Mouse (Mus musculus) CD4-positive helper T cell, adult 2 months (primary cell): ENCODE measurements around the gene Avpr1b.
A peak's percentile ranks its signal among the peaks of the same experiment; 100 is the strongest.

Source experiments
- DNase-seq: peaks from one replicate; pipeline ENCODE4 v3.0.0-alpha.2; 2012; ENCODE audit warnings: low read depth, missing footprints, low spot score

The Avpr1b gene

GRCm38 (mm10) chr1:131598905-131599304 lies at the start of gene Avpr1b:
Avpr1b (plus strand) TSS chr1:131599239.
- DNase-seq, result no peak

- no peak for DNase-seq
These were observed 47.1 kb upstream of the Avpr1b start for GRCm38 (mm10) chr1:131551956-131552355.

GRCm38 (mm10) chr1:131553428-131553827 lies 45.6 kb upstream of the Avpr1b start:
- DNase-seq, result no peak

GRCm38 (mm10) chr1:131555042-131555812 lies 43.8 kb upstream of the Avpr1b start:
- peak; percentile 87 for DNase-seq

GRCm38 (mm10) chr1:131560500-131560899 lies 38.5 kb upstream of the Avpr1b start:
- no peak for DNase-seq

- DNase-seq, result no peak
These were observed 37.0 kb upstream of the Avpr1b start for GRCm38 (mm10) chr1:131562081-131562480.

- peak; percentile 44 for DNase-seq
These were observed 33.0 kb upstream of the Avpr1b start for GRCm38 (mm10) chr1:131566056-131566455.

- DNase-seq, result no peak
These were observed 29.3 kb upstream of the Avpr1b start for GRCm38 (mm10) chr1:131569721-131570120.

- no peak for DNase-seq
These were observed 28.6 kb upstream of the Avpr1b start for GRCm38 (mm10) chr1:131570391-131570790.

GRCm38 (mm10) chr1:131573721-131574120 lies 25.3 kb upstream of the Avpr1b start:
- DNase-seq, result peak; percentile 63

- no peak for DNase-seq
These were observed 19.9 kb upstream of the Avpr1b start for GRCm38 (mm10) chr1:131578943-131579680.

- DNase-seq, result no peak
These were observed 18.6 kb upstream of the Avpr1b start for GRCm38 (mm10) chr1:131580389-131580788.

- no peak for DNase-seq
These were observed 15.4 kb upstream of the Avpr1b start for GRCm38 (mm10) chr1:131583598-131583997.

- DNase-seq, result no peak
These were observed 12.2 kb upstream of the Avpr1b start for GRCm38 (mm10) chr1:131586836-131587235.

- DNase-seq, result peak; percentile 18
These were observed 1.3 kb downstream of the Avpr1b start for GRCm38 (mm10) chr1:131600314-131600713.

- no peak for DNase-seq
These were observed 7.7 kb downstream of the Avpr1b start for GRCm38 (mm10) chr1:131606719-131607118.

- no peak for DNase-seq
These were observed 13.6 kb downstream of the Avpr1b start for GRCm38 (mm10) chr1:131612556-131613155.

- peak; percentile 89 for DNase-seq
These were observed 14.5 kb downstream of the Avpr1b start for GRCm38 (mm10) chr1:131613361-131614133.

GRCm38 (mm10) chr1:131614641-131615040 lies 15.6 kb downstream of the Avpr1b start:
- no peak for DNase-seq

GRCm38 (mm10) chr1:131616131-131616530 lies 17.1 kb downstream of the Avpr1b start:
- DNase-seq, result no peak

GRCm38 (mm10) chr1:131616546-131617220 lies 17.6 kb downstream of the Avpr1b start:
- no peak for DNase-seq
